In the genomic region with DNA sequence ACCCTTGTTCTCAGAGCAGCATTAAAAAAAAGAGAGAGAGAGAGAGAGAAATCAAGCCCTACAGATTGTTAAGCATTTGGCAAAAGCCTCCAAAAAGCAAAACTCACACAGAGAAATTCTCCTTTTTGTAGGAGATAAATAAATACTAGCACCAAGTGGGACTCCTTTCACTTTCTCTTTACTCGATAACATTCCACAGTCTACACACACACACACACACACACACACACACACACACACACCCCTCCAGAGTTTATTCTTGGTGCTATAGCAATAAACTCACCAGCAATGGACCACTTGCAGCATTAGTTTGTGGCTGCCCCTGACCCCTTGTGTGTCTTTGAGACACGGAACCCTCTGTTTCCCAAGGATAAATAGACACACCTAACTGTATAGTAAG, we compare ENCODE assay signal across 16 mouse cellular contexts.
DNase-seq lines count a peak whose midpoint lies in the region; ATAC-seq and TF ChIP-seq lines count a peak whose summit lies in the region.
"Had no signal": no experiment of that assay in that cellular context is flagged by ENCODE, and none has a peak within 500 bp of the region (broad histone marks: within the 10 kb centered on the region; RNA-seq: fewer than 3 reads in every experiment).

No protein-coding gene starts in this region.

- no peak for TF ChIP-seq CTCF in gastrocnemius, adult 2 months (IDR thresholded peaks at IDR 0.05)
- no peak for TF ChIP-seq CTCF in kidney, postnatal 0 days (IDR thresholded peaks at IDR 0.05; ENCODE audit: low read depth)

- ATAC-seq in kidney, postnatal 0 days (replicated peaks; ENCODE audit: low FRiP score, low read depth) = no peak
- ATAC-seq in megakaryocyte, adult 5-6 weeks (ENCODE audit: poor library complexity, severe bottlenecking) = no peak
- no peak for ATAC-seq in hindbrain, embryonic 16.5 days
- ATAC-seq: forebrain, embryonic 13.5 days; hindbrain, postnatal 0 days had no signal

- no peaks in the 10 kb centered on the region for H3K27me3 ChIP-seq in kidney, postnatal 0 days (ENCODE audit: insufficient read depth, low read length)
- H3K27me3 ChIP-seq in megakaryocyte, embryonic 14.5 days (replicated peaks) = no peaks in the 10 kb centered on the region
- H3K27me3 ChIP-seq in hindbrain, embryonic 16.5 days (replicated peaks; ENCODE audit: control insufficient read depth, insufficient read depth, low read length) = no peaks in the 10 kb centered on the region
- H3K27me3 ChIP-seq: forebrain, embryonic 13.5 days had no signal

- no peaks in the 10 kb centered on the region for H3K36me3 ChIP-seq in kidney, postnatal 0 days (ENCODE audit: insufficient read depth, low read length)
- H3K36me3 ChIP-seq in megakaryocyte, embryonic 14.5 days (replicated peaks; ENCODE audit: low read length) = peaks cover 33% of the 10 kb centered on the region
- H3K36me3 ChIP-seq in hindbrain, embryonic 16.5 days (ENCODE audit: control insufficient read depth, insufficient read depth, low read length) = no peaks in the 10 kb centered on the region
- H3K36me3 ChIP-seq: limb, embryonic 13.5 days had no signal

- H3K4me2 ChIP-seq in kidney, postnatal 0 days (ENCODE audit: low read length) = 0 out of 2 replicates have a peak overlapping the region, but pooled peaks have one; percentile 15
- H3K4me2 ChIP-seq in hindbrain, embryonic 16.5 days (ENCODE audit: low read length) = no peak overlapping the region
- H3K4me2 ChIP-seq: forebrain, embryonic 13.5 days; limb, embryonic 13.5 days had no signal

- H3K4me3 ChIP-seq in gastrocnemius, adult 2 months = peak overlapping the region; percentile 41
- no peak overlapping the region for H3K4me3 ChIP-seq in kidney, postnatal 0 days (replicated peaks; ENCODE audit: low read depth, low read length)
- H3K4me3 ChIP-seq in megakaryocyte, embryonic 14.5 days (replicated peaks) = peak overlapping the region; percentile 65
- no peak overlapping the region for H3K4me3 ChIP-seq in hindbrain, embryonic 16.5 days (ENCODE audit: low read length)
- H3K4me3 ChIP-seq: forebrain, embryonic 13.5 days; limb, embryonic 13.5 days had no signal

- H3K27ac ChIP-seq in gastrocnemius, adult 2 months = peak overlapping the region; percentile 38
- no peak overlapping the region for H3K27ac ChIP-seq in kidney, postnatal 0 days
- H3K27ac ChIP-seq in hindbrain, embryonic 16.5 days (ENCODE audit: low read depth, low read length) = no peak overlapping the region
- H3K27ac ChIP-seq: forebrain, embryonic 13.5 days; hindbrain, postnatal 0 days; limb, embryonic 13.5 days; liver, embryonic 14.5 days had no signal

- no peaks in the 10 kb centered on the region for H3K4me1 ChIP-seq in kidney, postnatal 0 days (replicated peaks; ENCODE audit: insufficient read depth, low read length)
- H3K4me1 ChIP-seq in megakaryocyte, embryonic 14.5 days = peaks cover 34% of the 10 kb centered on the region
- no peaks in the 10 kb centered on the region for H3K4me1 ChIP-seq in hindbrain, embryonic 16.5 days (ENCODE audit: control insufficient read depth, insufficient read depth, low read depth, low read length)
- H3K4me1 ChIP-seq: forebrain, embryonic 13.5 days had no signal

- DNase-seq in gastrocnemius, adult 2 months = no peak
- DNase-seq in gastrocnemius, postnatal 10 days = no peak
- DNase-seq in kidney, postnatal 0 days (ENCODE audit: low spot score) = peak; percentile 39
- DNase-seq in kidney, adult 11 months = no peak
- DNase-seq in thymus, postnatal 0 days (ENCODE audit: low spot score) = no peak
- DNase-seq: cerebellum, adult 9-11 months; heart, postnatal 4 days; spleen, adult 18-20 months; thymus, postnatal 25 days had no signal

- H3K9me3 ChIP-seq in kidney, postnatal 0 days (replicated peaks; ENCODE audit: low read length) = no peaks in the 10 kb centered on the region
- peaks cover 36% of the 10 kb centered on the region for H3K9me3 ChIP-seq in megakaryocyte, embryonic 14.5 days
- H3K9me3 ChIP-seq in hindbrain, embryonic 16.5 days (ENCODE audit: control insufficient read depth, low read length) = no peaks in the 10 kb centered on the region
- H3K9me3 ChIP-seq: forebrain, embryonic 13.5 days; limb, embryonic 13.5 days had no signal

- no peak overlapping the region for H3K9ac ChIP-seq in kidney, postnatal 0 days (ENCODE audit: low read depth, low read length)
- H3K9ac ChIP-seq in hindbrain, embryonic 16.5 days (ENCODE audit: low read depth, low read length) = no peak overlapping the region
- H3K9ac ChIP-seq: forebrain, embryonic 13.5 days; limb, embryonic 13.5 days; liver, embryonic 14.5 days had no signal

- intact Hi-C loops in gastrocnemius, adult 2 months (cut with DNase I) = no loop called here

- 61% methylated on average over 2 of the region's 2 CpGs for WGBS in kidney, postnatal 0 days
- 74% methylated on average over 2 of the region's 2 CpGs for WGBS in hindbrain, embryonic 16.5 days

Comparison
In these comparisons a context has a peak if more than half of its experiments do, and no peak if none do; other contexts are left out.
1. H3K4me3 ChIP-seq: peak in gastrocnemius, adult 2 months (single experiment) and megakaryocyte, embryonic 14.5 days (single experiment); none in kidney, postnatal 0 days (single experiment) and hindbrain, embryonic 16.5 days (single experiment).